Mouse (Mus musculus): Measurements from ENCODE around the gene Zbtb5. TPM values are rescaled to one million over a fixed set of nuclear protein-coding genes. Genes with fewer than 3 reads are reported as not detected.
"Not testable (repeated sequence)": the region's sequence is repeated elsewhere in the genome, so short reads cannot be mapped to it uniquely, and the experiment has no call there.

Zbtb5 gene
- 45.7 and 55.5 TPM in 2 replicates for polyA plus RNA-seq (2014; fragmentation: Nextera tagmentation; extraction: Ambion mirVana)

GRCm38 (mm10) chr4:45012105-45012975 lies at the start of gene Zbtb5:
Gene Zbtb5, minus strand, starts transcription at chr4:45012412.
- Histone ChIP-seq H3K27ac (replicated peaks; ENCODE audit: low read depth, low read length) (peak within 1 kb of the TSS; percentile 95), H3K36me3 (ENCODE audit: control insufficient read depth, insufficient read depth, low read length) (no peaks in the 10 kb centered on the region), H3K27me3 (ENCODE audit: control insufficient read depth, insufficient read depth, low read length) (no peaks in the 10 kb centered on the region), H3K9ac (replicated peaks; ENCODE audit: low read length) (peak within 1 kb of the TSS; percentile 80), H3K4me2 (ENCODE audit: low read length) (peak within 1 kb of the TSS; percentile 80), H3K9me3 (ENCODE audit: control insufficient read depth, low read length) (no peaks in the 10 kb centered on the region), H3K4me1 (ENCODE audit: control insufficient read depth, insufficient read depth, low read length) (peaks cover 20% of the 10 kb centered on the region), H3K4me3 (replicated peaks; ENCODE audit: low read depth, low read length) (peak within 1 kb of the TSS; percentile 83)
- DNase-seq (peak; percentile 100), ATAC-seq (ENCODE audit: low FRiP score, low TSS enrichment) (peak; percentile 100)
- under 1% methylated on average over 62 of the region's 63 CpGs for WGBS

GRCm38 (mm10) chr4:45055451-45055850 lies 43.2 kb upstream of the Zbtb5 start:
- Histone ChIP-seq H3K4me1 (ENCODE audit: control insufficient read depth, insufficient read depth, low read length) (no peaks in the 10 kb centered on the region), H3K9me3 (ENCODE audit: control insufficient read depth, low read length) (no peaks in the 10 kb centered on the region), H3K27me3 (ENCODE audit: control insufficient read depth, insufficient read depth, low read length) (no peaks in the 10 kb centered on the region), H3K4me3 (replicated peaks; ENCODE audit: low read depth, low read length) (no peak overlapping the region), H3K4me2 (ENCODE audit: low read length) (no peak overlapping the region), H3K9ac (replicated peaks; ENCODE audit: low read length) (no peak overlapping the region), H3K36me3 (ENCODE audit: control insufficient read depth, insufficient read depth, low read length) (peaks cover 42% of the 10 kb centered on the region), H3K27ac (replicated peaks; ENCODE audit: low read depth, low read length) (no peak overlapping the region)
- DNase-seq = no peak
- 91% methylated on average over 8 of the region's 8 CpGs for WGBS
- no peak for ATAC-seq (ENCODE audit: low FRiP score, low TSS enrichment)

GRCm38 (mm10) chr4:45054862-45055261 lies 42.6 kb upstream of the Zbtb5 start:
- WGBS = 55% methylated on average over 3 of the region's 3 CpGs
- no peak for ATAC-seq (ENCODE audit: low FRiP score, low TSS enrichment)
- peak; percentile 44 for DNase-seq
- Histone ChIP-seq H3K27me3 (ENCODE audit: control insufficient read depth, insufficient read depth, low read length) (no peaks in the 10 kb centered on the region), H3K4me3 (replicated peaks; ENCODE audit: low read depth, low read length) (no peak overlapping the region), H3K4me1 (ENCODE audit: control insufficient read depth, insufficient read depth, low read length) (no peaks in the 10 kb centered on the region), H3K9me3 (ENCODE audit: control insufficient read depth, low read length) (no peaks in the 10 kb centered on the region), H3K36me3 (ENCODE audit: control insufficient read depth, insufficient read depth, low read length) (peaks cover 40% of the 10 kb centered on the region), H3K4me2 (ENCODE audit: low read length) (no peak overlapping the region), H3K9ac (replicated peaks; ENCODE audit: low read length) (no peak overlapping the region), H3K27ac (replicated peaks; ENCODE audit: low read depth, low read length) (no peak overlapping the region)

GRCm38 (mm10) chr4:45047956-45048355 lies 35.7 kb upstream of the Zbtb5 start:
- Histone ChIP-seq H3K36me3 (ENCODE audit: control insufficient read depth, insufficient read depth, low read length) (peaks cover 57% of the 10 kb centered on the region), H3K27ac (replicated peaks; ENCODE audit: low read depth, low read length) (peak overlapping the region; percentile 55), H3K4me2 (ENCODE audit: low read length) (no peak overlapping the region), H3K27me3 (ENCODE audit: control insufficient read depth, insufficient read depth, low read length) (no peaks in the 10 kb centered on the region), H3K9me3 (ENCODE audit: control insufficient read depth, low read length) (no peaks in the 10 kb centered on the region), H3K9ac (replicated peaks; ENCODE audit: low read length) (no peak overlapping the region), H3K4me1 (ENCODE audit: control insufficient read depth, insufficient read depth, low read length) (no peaks in the 10 kb centered on the region), H3K4me3 (replicated peaks; ENCODE audit: low read depth, low read length) (no peak overlapping the region)
- DNase-seq (peak; percentile 28), ATAC-seq (ENCODE audit: low FRiP score, low TSS enrichment) (no peak)
- WGBS = 55% methylated on average over 9 of the region's 9 CpGs

- H3K9me3 ChIP-seq (ENCODE audit: control insufficient read depth, low read length) = no peaks in the 10 kb centered on the region
- H3K27me3 ChIP-seq (ENCODE audit: control insufficient read depth, insufficient read depth, low read length) = no peaks in the 10 kb centered on the region
- H3K4me3 ChIP-seq (replicated peaks; ENCODE audit: low read depth, low read length) = no peak overlapping the region
- H3K9ac ChIP-seq (replicated peaks; ENCODE audit: low read length) = no peak overlapping the region
- no peak for ATAC-seq (ENCODE audit: low FRiP score, low TSS enrichment)
- 82% methylated on average over 9 of the region's 9 CpGs for WGBS
- DNase-seq = no peak
- peak overlapping the region; percentile 55; the same call in 1 of the 2 replicates for H3K27ac ChIP-seq (replicated peaks; ENCODE audit: low read depth, low read length)
- no peak overlapping the region for H3K4me2 ChIP-seq (ENCODE audit: low read length)
- H3K4me1 ChIP-seq (ENCODE audit: control insufficient read depth, insufficient read depth, low read length) = no peaks in the 10 kb centered on the region
- peaks cover 57% of the 10 kb centered on the region for H3K36me3 ChIP-seq (ENCODE audit: control insufficient read depth, insufficient read depth, low read length)
These were observed 35.2 kb upstream of the Zbtb5 start for GRCm38 (mm10) chr4:45047286-45047887.

- no peaks in the 10 kb centered on the region for H3K27me3 ChIP-seq (ENCODE audit: control insufficient read depth, insufficient read depth, low read length)
- H3K4me2 ChIP-seq (ENCODE audit: low read length) = no peak overlapping the region
- no peak overlapping the region for H3K9ac ChIP-seq (replicated peaks; ENCODE audit: low read length)
- H3K4me1 ChIP-seq (ENCODE audit: control insufficient read depth, insufficient read depth, low read length) = no peaks in the 10 kb centered on the region
- H3K36me3 ChIP-seq (ENCODE audit: control insufficient read depth, insufficient read depth, low read length) = peaks cover 57% of the 10 kb centered on the region
- ATAC-seq (ENCODE audit: low FRiP score, low TSS enrichment) = no peak
- 95% methylated on average over 5 of the region's 5 CpGs for WGBS
- DNase-seq = no peak
- H3K9me3 ChIP-seq (ENCODE audit: control insufficient read depth, low read length) = no peaks in the 10 kb centered on the region
- no peak overlapping the region for H3K27ac ChIP-seq (replicated peaks; ENCODE audit: low read depth, low read length)
- H3K4me3 ChIP-seq (replicated peaks; ENCODE audit: low read depth, low read length) = no peak overlapping the region
These were observed 34.5 kb upstream of the Zbtb5 start for GRCm38 (mm10) chr4:45046679-45047078.

GRCm38 (mm10) chr4:45040795-45041194 lies 28.6 kb upstream of the Zbtb5 start:
- H3K4me3 ChIP-seq (replicated peaks; ENCODE audit: low read depth, low read length) = no peak overlapping the region
- WGBS = 86% methylated on average over 7 of the region's 7 CpGs
- H3K27me3 ChIP-seq (ENCODE audit: control insufficient read depth, insufficient read depth, low read length) = no peaks in the 10 kb centered on the region
- no peak overlapping the region for H3K27ac ChIP-seq (replicated peaks; ENCODE audit: low read depth, low read length)
- no peak overlapping the region for H3K4me2 ChIP-seq (ENCODE audit: low read length)
- peaks cover 57% of the 10 kb centered on the region for H3K36me3 ChIP-seq (ENCODE audit: control insufficient read depth, insufficient read depth, low read length)
- no peak for DNase-seq
- H3K9ac ChIP-seq (replicated peaks; ENCODE audit: low read length) = no peak overlapping the region
- no peak for ATAC-seq (ENCODE audit: low FRiP score, low TSS enrichment)
- no peaks in the 10 kb centered on the region for H3K4me1 ChIP-seq (ENCODE audit: control insufficient read depth, insufficient read depth, low read length)
- no peaks in the 10 kb centered on the region for H3K9me3 ChIP-seq (ENCODE audit: control insufficient read depth, low read length)

GRCm38 (mm10) chr4:45039546-45039945 lies 27.3 kb upstream of the Zbtb5 start:
- H3K4me1 ChIP-seq (ENCODE audit: control insufficient read depth, insufficient read depth, low read length); H3K9me3 ChIP-seq (ENCODE audit: control insufficient read depth, low read length); DNase-seq; H3K4me2 ChIP-seq (ENCODE audit: low read length); H3K27me3 ChIP-seq (ENCODE audit: control insufficient read depth, insufficient read depth, low read length); H3K27ac ChIP-seq (replicated peaks; ENCODE audit: low read depth, low read length); H3K9ac ChIP-seq (replicated peaks; ENCODE audit: low read length); ATAC-seq (ENCODE audit: low FRiP score, low TSS enrichment); H3K4me3 ChIP-seq (replicated peaks; ENCODE audit: low read depth, low read length): not testable (repeated sequence)
- 95% methylated on average over 7 of the region's 7 CpGs for WGBS
- H3K36me3 ChIP-seq (ENCODE audit: control insufficient read depth, insufficient read depth, low read length) = peaks cover 60% of the 10 kb centered on the region
